Mouse (Mus musculus) urinary bladder, adult 18-20 months (tissue): ENCODE measurements around the gene Olfr646.

Experiments used
- DNase-seq, 2 experiments: peaks; one replicate each; pipeline ENCODE4 v3.0.0; 2022; ENCODE audit warnings: low spot score in 2 of 2, mixed read lengths in 2 of 2

The Olfr646 gene

GRCm38 (mm10) chr7:104104757-104104972, at the start of gene Olfr646:
Olfr646 (plus strand) TSS chr7:104104873.
- DNase-seq: no peak

- DNase-seq: no peak
Observed at GRCm38 (mm10) chr7:104059215-104059614, 45.5 kb upstream of the Olfr646 start.

- DNase-seq: no peak
Observed at GRCm38 (mm10) chr7:104061345-104061744, 43.3 kb upstream of the Olfr646 start, which contains the start of gene 4930516K23Rik. 4930516K23Rik (minus strand) TSS chr7:104061445.

- no peak for DNase-seq
Observed at GRCm38 (mm10) chr7:104071769-104072168, 32.9 kb upstream of the Olfr646 start, which contains the start of gene Olfr644. Olfr644 (minus strand) TSS chr7:104071869.

GRCm38 (mm10) chr7:104085365-104085764, 19.3 kb upstream of the Olfr646 start, which contains the start of gene Olfr645:
Olfr645 (minus strand) TSS chr7:104085465.
- DNase-seq: no peak

GRCm38 (mm10) chr7:104103913-104104756, 538 bp upstream of the Olfr646 start:
- DNase-seq: no peak

GRCm38 (mm10) chr7:104129726-104130125, 25.1 kb downstream of the Olfr646 start, which contains the start of gene Ubqln5:
Ubqln5 (minus strand) TSS chr7:104129826.
- DNase-seq: no peak

- no peak for DNase-seq
Observed at GRCm38 (mm10) chr7:104137305-104137704, 32.6 kb downstream of the Olfr646 start, which contains the start of gene Olfr643. Olfr643 (minus strand) TSS chr7:104137405.

GRCm38 (mm10) chr7:104143179-104143578, 38.5 kb downstream of the Olfr646 start, which contains the start of gene Ubqln3:
Ubqln3 (minus strand) TSS chr7:104143279.
- no peak for DNase-seq

- DNase-seq: no peak
Observed at GRCm38 (mm10) chr7:104150456-104150855, 45.8 kb downstream of the Olfr646 start, which contains the start of gene Ubqlnl. Ubqlnl (minus strand) TSS chr7:104150556.
